In the genomic region with DNA sequence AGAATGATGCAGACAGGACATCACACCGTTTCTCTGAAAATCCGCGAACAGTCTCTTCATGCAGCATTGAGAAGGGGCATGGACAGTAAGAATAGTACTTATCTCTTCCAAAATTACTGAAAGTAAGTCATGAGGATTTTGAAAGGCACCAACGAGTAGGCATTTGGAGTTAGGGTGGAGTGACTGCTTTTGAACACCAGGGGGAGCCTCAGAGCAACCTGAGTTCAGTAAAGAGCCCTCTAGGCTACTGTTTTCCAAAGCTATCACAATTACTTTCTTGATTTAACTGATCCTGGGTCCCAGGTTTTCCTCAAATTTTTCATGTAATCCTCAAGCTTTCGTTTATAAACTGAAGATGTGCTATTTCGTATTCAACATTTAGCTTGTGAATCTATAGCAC, we compare ENCODE assay signal across 9 mouse cellular contexts. TPM values are rescaled to one million over a fixed set of nuclear protein-coding genes. Genes with fewer than 3 reads are reported as not detected.
DNase-seq lines count a peak whose midpoint lies in the region; ATAC-seq lines count a peak whose summit lies in the region.
"Had no signal": no experiment of that assay in that cellular context is flagged by ENCODE, and none has a peak within 500 bp of the region (broad histone marks: within the 10 kb centered on the region; RNA-seq: fewer than 3 reads in every experiment).

No protein-coding gene starts in this region.

- H3K4me3 ChIP-seq in liver, embryonic 11.5 days (ENCODE audit: low read depth, low read length), result no peak overlapping the region

- H3K36me3 ChIP-seq in liver, embryonic 11.5 days (ENCODE audit: control insufficient read depth, insufficient read depth, low read length), result no peaks in the 10 kb centered on the region

- intact Hi-C loops in heart, postnatal 14 days (cut with DNase I), result loop anchor here (5.0 kb wide), 1 partner anchor 451 kb away; no protein-coding TSS in a partner anchor
- intact Hi-C loops in left cerebral cortex, postnatal 4 days (cut with DNase I), result loop anchor here (5.0 kb wide), 1 partner anchor 451 kb away; no protein-coding TSS in a partner anchor

- no peaks in the 10 kb centered on the region for H3K9me3 ChIP-seq in liver, embryonic 11.5 days (ENCODE audit: control insufficient read depth, low read length)

- DNase-seq in liver (peak; percentile 10), WW6 (ENCODE audit: low read depth, low spot score) (peak; percentile 31)
- DNase-seq in liver, embryonic 11.5 days (ENCODE audit: low spot score), result no peak
- peak; percentile 45 for DNase-seq in cerebellum, adult 9-10 months
- DNase-seq in heart, postnatal 14 days, result peak; percentile 9 to 48
- peak; percentile 43 for DNase-seq in left cerebral cortex, postnatal 4 days
- peak; percentile 41 for DNase-seq in right cerebral cortex, adult 18-20 months

- H3K4me1 ChIP-seq in liver, embryonic 11.5 days (replicated peaks; ENCODE audit: control insufficient read depth, insufficient read depth, low read length), result no peaks in the 10 kb centered on the region

- no peak for ATAC-seq in liver, embryonic 11.5 days (replicated peaks; ENCODE audit: low FRiP score)
- ATAC-seq in activated CD4-positive, CD25-positive, alpha-beta regulatory T cell, adult 4 months, result no peak

- 17% methylated on average over 6 of the region's 6 CpGs for WGBS in liver, embryonic 11.5 days

- H3K4me2 ChIP-seq in liver, embryonic 11.5 days, result no peak overlapping the region

- no peak overlapping the region for H3K9ac ChIP-seq in liver, embryonic 11.5 days (ENCODE audit: low read depth, low read length)

- no peaks in the 10 kb centered on the region for H3K27me3 ChIP-seq in liver, embryonic 11.5 days (replicated peaks; ENCODE audit: control insufficient read depth, insufficient read depth, low read length)

- no peak overlapping the region for H3K27ac ChIP-seq in liver, embryonic 11.5 days (ENCODE audit: low read depth, low read length)

RNA-seq across cellular contexts. Expression of gene Smgc, which starts 56.9 kb away (rescaled TPM):
- polyA plus RNA-seq in liver, embryonic 11.5 days (2014; fragmentation: Nextera tagmentation; extraction: Ambion mirVana), result 0.08 TPM in 1 of 2 replicates, not detected in the other
- not detected for total RNA-seq in heart, postnatal 14 days (2021)
- total RNA-seq in left cerebral cortex, postnatal 4 days (2021), result not detected
- not detected for polyA plus RNA-seq in activated CD4-positive, CD25-positive, alpha-beta regulatory T cell, adult 4 months (2017; shearing (Covaris generic))
- polyA plus RNA-seq: gonadal fat pad, adult 2 months had no signal
